Mouse (Mus musculus) midbrain, embryonic 14.5 days (tissue): Measurements from ENCODE around the gene B4galnt3. TPM values are rescaled to one million over a fixed set of nuclear protein-coding genes. Genes with fewer than 3 reads are reported as not detected.
A peak's percentile ranks its signal among the peaks of the same experiment; 100 is the strongest.
"Not testable (repeated sequence)": the region's sequence is repeated elsewhere in the genome, so short reads cannot be mapped to it uniquely, and the experiment has no call there.

Experiments used
- ATAC-seq: fragments of 200-750 bp; cut with Nextera tagmentation; 2 replicates; pipeline ENCODE4 v1.8.0; 2017; ENCODE audit warnings: moderate number of reproducible peaks, moderate library complexity; ENCODE audit not compliant: low FRiP score, low TSS enrichment
- DNase-seq: peaks from one replicate; pipeline ENCODE4 v3.0.0-alpha.2; 2015
- H3K27ac ChIP-seq: fragments of 300-500 bp; sonication (generic); replicated peaks from 2 replicates; pipeline ENCODE4 v1.5.1; 2014; ENCODE audit warnings: mild to moderate bottlenecking, low read depth, low read length, moderate library complexity
- H3K27me3 ChIP-seq: fragments of 300-500 bp; sonication (generic); 2 replicates; pipeline ENCODE4 v1.6.1; 2014; ENCODE audit warnings: low read length, control low read depth, mixed read lengths; ENCODE audit not compliant: control insufficient read depth, insufficient read depth
- H3K36me3 ChIP-seq: fragments of 300-500 bp; sonication (generic); 2 replicates; pipeline ENCODE4 v1.6.1; 2014; ENCODE audit warnings: low read length, control low read depth; ENCODE audit not compliant: control insufficient read depth, insufficient read depth
- H3K4me1 ChIP-seq: fragments of 300-500 bp; sonication (generic); 2 replicates; pipeline ENCODE4 v1.6.1; 2014; ENCODE audit warnings: mild to moderate bottlenecking, antibody characterized with exemption, low read length, control low read depth; ENCODE audit not compliant: control insufficient read depth, insufficient read depth
- H3K4me2 ChIP-seq: fragments of 300-500 bp; sonication (generic); 2 replicates; pipeline ENCODE4 v1.6.1; 2014; ENCODE audit warnings: mild to moderate bottlenecking, low read length, moderate library complexity
- H3K4me3 ChIP-seq: fragments of 300-500 bp; sonication (generic); replicated peaks from 2 replicates; pipeline ENCODE4 v1.5.1; 2014; ENCODE audit warnings: low read depth, low read length
- H3K9ac ChIP-seq: fragments of 300-500 bp; sonication (generic); replicated peaks from 2 replicates; pipeline ENCODE4 v1.6.1; 2014; ENCODE audit warnings: mild to moderate bottlenecking, low read length, moderate library complexity
- H3K9me3 ChIP-seq: fragments of 300-500 bp; sonication (generic); 2 replicates; pipeline ENCODE4 v1.6.1; 2016; ENCODE audit warnings: low read length, control low read depth, mixed read lengths; ENCODE audit not compliant: control insufficient read depth
- WGBS: fragments of 180-500 bp; shearing (Covaris S2); extraction: QIAGEN DNeasy Blood & Tissue Kit; methylation state at CpG from one replicate; pipeline ENCODE4 v1.1.7; 2014; 5-methylcytosine and 5-hydroxymethylcytosine counted together
- polyA plus RNA-seq: library from polyadenylated mRNA; unstranded; fragments of >200 nt; fragmentation: Nextera tagmentation; extraction: Ambion mirVana; gene quantifications from 2 replicates; pipeline ENCODE4 v1.2.1, GENCODE M21; 2014

B4galnt3 gene
- polyA plus RNA-seq, 1 experiment from 2014 or later = not detected

GRCm38 (mm10) chr6:120309787-120310186 lies 15.4 kb upstream of the B4galnt3 start:
- H3K4me1 ChIP-seq = no peaks in the 10 kb centered on the region
- no peaks in the 10 kb centered on the region for H3K9me3 ChIP-seq
- H3K27ac ChIP-seq = no peak overlapping the region
- WGBS = 75% methylated on average over 3 of the region's 3 CpGs
- no peak overlapping the region for H3K9ac ChIP-seq
- H3K27me3 ChIP-seq = no peaks in the 10 kb centered on the region
- H3K4me3 ChIP-seq = no peak overlapping the region
- DNase-seq = no peak
- no peak for ATAC-seq
- H3K36me3 ChIP-seq = no peaks in the 10 kb centered on the region
- H3K4me2 ChIP-seq = no peak overlapping the region

- Histone ChIP-seq H3K36me3 (no peaks in the 10 kb centered on the region), H3K27ac (no peak overlapping the region), H3K9ac (no peak overlapping the region), H3K4me3 (no peak overlapping the region), H3K9me3 (no peaks in the 10 kb centered on the region), H3K27me3 (no peaks in the 10 kb centered on the region), H3K4me1 (no peaks in the 10 kb centered on the region), H3K4me2 (no peak overlapping the region)
- ATAC-seq (no peak), DNase-seq (no peak)
- 74% methylated on average over 9 of the region's 9 CpGs for WGBS
These were observed 15.0 kb upstream of the B4galnt3 start for GRCm38 (mm10) chr6:120309338-120309737.

GRCm38 (mm10) chr6:120306859-120307594 lies 12.7 kb upstream of the B4galnt3 start:
- Histone ChIP-seq H3K36me3 (no peaks in the 10 kb centered on the region), H3K27ac (no peak overlapping the region), H3K4me2 (no peak overlapping the region), H3K4me3 (no peak overlapping the region), H3K9ac (no peak overlapping the region), H3K9me3 (no peaks in the 10 kb centered on the region), H3K27me3 (no peaks in the 10 kb centered on the region), H3K4me1 (no peaks in the 10 kb centered on the region)
- ATAC-seq (no peak), DNase-seq (no peak)
- WGBS = 86% methylated on average over 3 of the region's 3 CpGs

GRCm38 (mm10) chr6:120302755-120303316 lies 8.5 kb upstream of the B4galnt3 start:
- Histone ChIP-seq H3K27me3 (no peaks in the 10 kb centered on the region), H3K4me1 (no peaks in the 10 kb centered on the region), H3K4me2 (peak overlapping the region; percentile 37), H3K4me3 (no peak overlapping the region), H3K9ac (no peak overlapping the region), H3K27ac (no peak overlapping the region), H3K36me3 (no peaks in the 10 kb centered on the region), H3K9me3 (no peaks in the 10 kb centered on the region)
- ATAC-seq (no peak), DNase-seq (peak; percentile 51)
- WGBS = 30% methylated on average over 16 of the region's 16 CpGs

DNA sequence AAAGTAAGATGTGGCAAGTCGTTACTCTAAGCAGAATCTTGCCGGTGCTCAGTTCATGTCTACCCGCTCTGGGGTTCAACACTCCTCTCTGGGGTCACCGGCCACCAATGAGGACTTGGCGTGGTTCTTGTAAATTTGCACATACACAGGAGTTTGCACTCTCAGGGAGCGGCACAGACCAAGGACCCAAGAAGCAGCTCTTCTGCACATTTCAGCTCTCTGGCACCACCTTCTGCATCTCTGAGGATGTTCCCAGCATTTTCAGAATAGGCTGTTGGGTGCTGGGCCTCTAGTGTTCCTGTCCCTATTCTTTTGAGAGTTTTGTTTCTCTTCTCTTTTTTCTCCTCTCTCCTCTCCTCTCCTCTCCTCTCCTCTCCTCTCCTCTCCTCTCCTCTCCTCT lies 6.8 kb upstream of the B4galnt3 start:
- Histone ChIP-seq H3K27me3 (no peaks in the 10 kb centered on the region; the same call in 1 of the 2 replicates), H3K4me2 (no peak overlapping the region), H3K9ac (no peak overlapping the region), H3K27ac (no peak overlapping the region), H3K9me3 (no peaks in the 10 kb centered on the region), H3K36me3 (no peaks in the 10 kb centered on the region), H3K4me1 (no peaks in the 10 kb centered on the region), H3K4me3 (no peak overlapping the region)
- DNase-seq = peak; percentile 79
- ATAC-seq = no peak
- 29% methylated on average over 6 of the region's 6 CpGs for WGBS

- not testable (repeated sequence) for H3K4me2 ChIP-seq, H3K27ac ChIP-seq, H3K9ac ChIP-seq, H3K4me1 ChIP-seq, DNase-seq, ATAC-seq, H3K36me3 ChIP-seq, H3K4me3 ChIP-seq, H3K9me3 ChIP-seq
- peaks cover 23% of the 10 kb centered on the region for H3K27me3 ChIP-seq
- 91% methylated on average over 2 of the region's 2 CpGs for WGBS
These were observed 2.2 kb upstream of the B4galnt3 start for GRCm38 (mm10) chr6:120296589-120296988.

DNA sequence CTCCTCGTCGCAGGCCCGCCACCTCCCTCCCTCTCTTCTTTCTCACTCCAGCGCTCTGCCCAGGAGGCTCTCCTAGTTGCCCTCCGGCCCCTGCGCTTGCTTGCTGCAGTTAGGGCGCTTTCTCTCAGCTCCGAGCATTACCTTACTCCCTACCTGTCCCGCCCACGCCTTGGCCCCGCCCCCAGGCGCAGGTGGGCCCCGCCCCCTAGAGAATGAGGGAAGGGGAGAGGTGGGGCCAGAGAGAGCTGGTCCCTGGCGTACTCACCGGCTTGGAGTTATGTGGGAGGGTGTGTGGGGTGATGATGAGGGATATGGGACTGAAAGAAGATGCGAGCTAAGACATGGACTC lies 400 bp upstream of the B4galnt3 start:
- DNase-seq = no peak
- Histone ChIP-seq H3K4me1 (no peaks in the 10 kb centered on the region), H3K4me2 (peak overlapping the region; percentile 98), H3K27me3 (peaks cover 23% of the 10 kb centered on the region), H3K9me3 (no peaks in the 10 kb centered on the region), H3K36me3 (no peaks in the 10 kb centered on the region), H3K9ac (peak overlapping the region; percentile 57), H3K4me3 (peak overlapping the region; percentile 68), H3K27ac (no peak overlapping the region)
- WGBS = 2% methylated on average over 16 of the region's 16 CpGs
- peak; percentile 55; the same call in 1 of the 2 replicates for ATAC-seq

DNA sequence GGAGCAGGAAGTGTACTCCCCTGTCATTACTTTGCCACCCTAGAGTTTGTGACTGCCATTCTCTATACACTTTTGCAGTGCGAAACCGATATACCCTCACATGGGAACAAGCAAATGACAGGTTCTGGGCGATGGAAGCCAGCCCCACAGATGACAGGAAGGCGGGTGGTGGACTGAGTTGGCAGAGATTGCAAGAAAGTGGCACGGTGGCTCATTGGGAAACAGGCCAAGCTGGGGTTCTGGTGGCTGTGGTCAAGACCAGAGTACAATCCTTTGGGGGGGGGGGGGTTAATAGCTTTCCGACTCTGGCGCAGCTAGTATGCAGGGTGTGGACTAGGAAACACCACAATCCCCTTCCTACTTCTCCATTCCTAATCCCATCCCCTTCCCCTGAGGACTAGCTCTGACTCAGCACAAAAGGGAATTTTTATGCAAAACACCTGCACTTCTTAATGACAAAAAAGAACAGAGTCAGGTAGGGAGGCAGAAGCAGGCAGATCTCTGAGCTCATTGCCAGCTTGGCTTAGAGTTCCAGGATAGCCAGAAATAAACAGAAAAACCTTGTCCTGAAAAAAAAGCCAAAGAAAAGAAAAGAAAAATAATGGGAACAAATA lies 2.9 kb downstream of the B4galnt3 start:
- no peak overlapping the region for H3K27ac ChIP-seq
- 94% methylated on average over 7 of the region's 7 CpGs for WGBS
- no peaks in the 10 kb centered on the region for H3K36me3 ChIP-seq
- H3K4me1 ChIP-seq = no peaks in the 10 kb centered on the region
- no peak overlapping the region for H3K9ac ChIP-seq
- ATAC-seq (no peak), DNase-seq (no peak)
- H3K27me3 ChIP-seq = peaks cover 23% of the 10 kb centered on the region
- H3K9me3 ChIP-seq = no peaks in the 10 kb centered on the region
- H3K4me3 ChIP-seq = no peak overlapping the region
- H3K4me2 ChIP-seq = no peak overlapping the region

DNA sequence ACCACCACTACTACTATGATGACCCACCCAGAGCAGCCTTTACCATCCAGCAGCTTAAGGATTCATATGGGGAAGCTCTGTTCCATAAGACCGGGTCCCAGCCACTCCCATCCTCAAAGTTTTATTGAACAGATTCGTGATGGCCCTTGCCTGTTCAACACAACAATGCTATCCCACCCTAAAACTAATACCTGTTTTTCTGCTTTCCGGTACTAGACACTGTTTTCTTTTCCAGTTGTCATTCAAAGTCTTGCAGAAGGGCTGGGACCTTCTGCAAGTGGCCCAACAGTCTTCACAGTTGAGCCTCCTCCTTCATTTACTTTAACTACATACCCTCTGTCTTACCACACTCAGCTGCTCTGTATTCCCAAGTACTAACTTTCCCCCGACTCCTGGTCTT lies 4.9 kb downstream of the B4galnt3 start:
- ATAC-seq (no peak), DNase-seq (no peak)
- H3K9ac ChIP-seq = no peak overlapping the region
- no peaks in the 10 kb centered on the region for H3K4me1 ChIP-seq
- no peaks in the 10 kb centered on the region for H3K9me3 ChIP-seq
- no peak overlapping the region for H3K27ac ChIP-seq
- peaks cover 19% of the 10 kb centered on the region for H3K27me3 ChIP-seq
- no peaks in the 10 kb centered on the region for H3K36me3 ChIP-seq
- 90% methylated on average over 4 of the region's 4 CpGs for WGBS
- H3K4me2 ChIP-seq = no peak overlapping the region
- no peak overlapping the region for H3K4me3 ChIP-seq
